Mouse (Mus musculus) bone marrow macrophage, adult 2 months (primary cell): ENCODE measurements around the gene Yif1b.

ENCODE experiments used
- CTCF ChIP-seq: IDR thresholded peaks from 2 replicates; pipeline ENCODE4 v1.5.1; 2012; ENCODE audit warnings: low read depth, mild to moderate bottlenecking, low read length, moderate library complexity
- POLR2A ChIP-seq: IDR thresholded peaks from 2 replicates; pipeline ENCODE4 v1.6.1; 2012; ENCODE audit warnings: mild to moderate bottlenecking, low read depth, low read length, borderline replicate concordance

DNA sequence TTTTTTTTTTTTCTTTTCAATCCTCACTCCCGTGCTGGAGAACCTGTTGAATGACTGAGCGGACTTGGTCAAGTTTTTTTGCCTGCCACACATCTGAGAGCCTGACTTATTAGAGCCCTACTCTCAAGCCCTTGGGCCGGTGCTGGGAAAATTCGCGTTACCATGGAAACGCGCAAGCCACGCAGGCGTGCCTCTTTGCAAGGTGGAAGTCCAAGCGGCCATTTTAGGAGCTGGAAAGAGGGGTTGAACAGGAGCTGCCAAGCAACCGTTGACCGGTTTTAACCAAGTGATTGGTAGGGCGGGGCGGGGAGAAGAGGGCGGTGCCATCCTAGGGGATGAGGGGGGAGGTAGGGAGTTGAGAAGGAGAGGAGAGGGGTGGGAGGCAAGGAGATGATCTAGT is 23.3 kb upstream of the Yif1b start:
- no peak for TF ChIP-seq POLR2A
- no peak for TF ChIP-seq CTCF
